Mouse (Mus musculus): ENCODE measurements around the gene Gm4353. TPM values are rescaled to one million over a fixed set of nuclear protein-coding genes. Genes with fewer than 3 reads are reported as not detected.
"Not testable (repeated sequence)": the region's sequence is repeated elsewhere in the genome, so short reads cannot be mapped to it uniquely, and the experiment has no call there.

Gm4353 gene
- 0.56 and 0.91 TPM in 2 replicates for polyA plus RNA-seq (2014; fragmentation: Nextera tagmentation; extraction: Ambion mirVana)

DNA sequence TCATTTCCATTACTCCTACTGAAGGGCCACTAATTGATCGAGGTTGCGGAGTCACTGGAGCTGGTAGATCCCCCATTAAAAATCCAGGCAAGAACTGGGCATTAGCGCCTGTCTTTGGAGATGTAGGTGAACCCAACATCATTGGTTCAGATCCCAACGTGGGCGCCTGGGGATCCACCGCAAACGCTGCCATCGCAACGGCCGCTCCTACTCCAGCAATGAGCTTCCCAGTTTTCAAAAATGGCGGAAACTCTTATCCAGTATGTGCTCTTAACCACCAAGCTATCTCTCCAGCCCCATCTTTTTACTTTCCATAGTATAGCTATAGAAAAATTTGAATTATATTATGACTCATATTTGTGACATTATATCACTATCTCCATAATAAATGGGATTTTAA is at the start of gene Gm4353:
Gm4353 (minus strand) TSS at position 270 of the 400 bp plus-strand sequence.
- H3K9ac ChIP-seq (ENCODE audit: low read length); H3K9me3 ChIP-seq (ENCODE audit: control insufficient read depth, low read length); DNase-seq (ENCODE audit: low spot score); H3K36me3 ChIP-seq (ENCODE audit: control insufficient read depth, insufficient read depth, low read length); ATAC-seq (replicated peaks; ENCODE audit: low FRiP score); H3K27ac ChIP-seq (ENCODE audit: low read depth, low read length); H3K4me3 ChIP-seq (ENCODE audit: low read depth, low read length); H3K4me2 ChIP-seq (ENCODE audit: low read depth, low read length, severe bottlenecking); H3K27me3 ChIP-seq (ENCODE audit: control insufficient read depth, insufficient read depth, low read length); H3K4me1 ChIP-seq (replicated peaks; ENCODE audit: control insufficient read depth, insufficient read depth, low read length): not testable (repeated sequence)
- 96% methylated on average over 11 of the region's 11 CpGs for WGBS

DNA sequence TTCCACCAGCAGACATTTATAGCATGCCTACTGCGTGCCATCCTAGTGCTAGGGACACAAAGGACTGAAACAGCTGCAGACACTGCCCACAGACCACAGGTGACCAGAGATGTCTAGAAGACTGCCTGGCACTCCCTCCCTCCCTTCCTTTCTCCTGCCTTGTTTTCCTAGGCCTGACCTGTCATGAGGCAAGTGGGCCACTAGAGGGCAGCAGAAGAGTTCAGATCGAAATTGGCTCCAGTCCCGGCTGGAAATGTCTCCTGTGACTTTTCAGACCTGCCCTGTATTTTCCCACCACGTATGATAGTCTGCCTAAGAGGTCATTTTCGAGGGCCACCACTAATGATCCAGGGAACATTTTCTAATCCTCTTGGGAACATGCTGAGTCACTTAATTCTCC is 47.6 kb upstream of the Gm4353 start:
- DNase-seq (ENCODE audit: low spot score) (peak; percentile 87), ATAC-seq (replicated peaks; ENCODE audit: low FRiP score) (peak; percentile 60)
- Histone ChIP-seq H3K27me3 (ENCODE audit: control insufficient read depth, insufficient read depth, low read length) (no peaks in the 10 kb centered on the region), H3K4me2 (ENCODE audit: low read depth, low read length, severe bottlenecking) (no peak overlapping the region), H3K9ac (ENCODE audit: low read length) (no peak overlapping the region), H3K27ac (ENCODE audit: low read depth, low read length) (no peak overlapping the region), H3K36me3 (ENCODE audit: control insufficient read depth, insufficient read depth, low read length) (no peaks in the 10 kb centered on the region; the same call in 1 of the 2 replicates), H3K4me1 (replicated peaks; ENCODE audit: control insufficient read depth, insufficient read depth, low read length) (no peaks in the 10 kb centered on the region; the same call in 1 of the 2 replicates), H3K4me3 (ENCODE audit: low read depth, low read length) (no peak overlapping the region), H3K9me3 (ENCODE audit: control insufficient read depth, low read length) (no peaks in the 10 kb centered on the region)
- WGBS, result 9% methylated on average over 5 of the region's 5 CpGs

DNA sequence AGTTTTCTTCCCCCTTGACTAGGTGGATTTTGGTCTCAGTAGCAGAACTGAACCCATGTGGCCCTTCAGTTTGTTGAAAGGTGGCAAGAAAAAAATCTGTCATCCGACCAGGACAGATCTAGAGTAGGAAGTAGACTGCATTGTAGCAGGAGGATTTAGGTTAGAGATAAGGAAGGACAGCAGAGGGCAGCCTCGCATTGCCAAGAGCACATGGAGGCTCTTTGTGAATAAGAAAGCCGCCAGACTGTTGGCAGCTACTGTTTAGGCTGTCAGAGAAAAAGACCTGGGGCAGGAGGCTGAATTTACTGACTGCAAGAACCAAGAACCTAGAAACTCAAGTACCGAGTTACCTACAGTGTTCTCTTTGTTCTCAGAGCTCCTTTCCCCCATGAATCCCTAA is 47.0 kb upstream of the Gm4353 start:
- DNase-seq (ENCODE audit: low spot score) (no peak), ATAC-seq (replicated peaks; ENCODE audit: low FRiP score) (no peak)
- Histone ChIP-seq H3K9me3 (ENCODE audit: control insufficient read depth, low read length) (no peaks in the 10 kb centered on the region), H3K9ac (ENCODE audit: low read length) (no peak overlapping the region), H3K4me3 (ENCODE audit: low read depth, low read length) (no peak overlapping the region), H3K36me3 (ENCODE audit: control insufficient read depth, insufficient read depth, low read length) (peaks cover 2% of the 10 kb centered on the region; the same call in 1 of the 2 replicates), H3K27me3 (ENCODE audit: control insufficient read depth, insufficient read depth, low read length) (no peaks in the 10 kb centered on the region), H3K4me2 (ENCODE audit: low read depth, low read length, severe bottlenecking) (no peak overlapping the region), H3K27ac (ENCODE audit: low read depth, low read length) (no peak overlapping the region), H3K4me1 (replicated peaks; ENCODE audit: control insufficient read depth, insufficient read depth, low read length) (no peaks in the 10 kb centered on the region; the same call in 1 of the 2 replicates)
- WGBS, result 27% methylated on average over 4 of the region's 4 CpGs

DNA sequence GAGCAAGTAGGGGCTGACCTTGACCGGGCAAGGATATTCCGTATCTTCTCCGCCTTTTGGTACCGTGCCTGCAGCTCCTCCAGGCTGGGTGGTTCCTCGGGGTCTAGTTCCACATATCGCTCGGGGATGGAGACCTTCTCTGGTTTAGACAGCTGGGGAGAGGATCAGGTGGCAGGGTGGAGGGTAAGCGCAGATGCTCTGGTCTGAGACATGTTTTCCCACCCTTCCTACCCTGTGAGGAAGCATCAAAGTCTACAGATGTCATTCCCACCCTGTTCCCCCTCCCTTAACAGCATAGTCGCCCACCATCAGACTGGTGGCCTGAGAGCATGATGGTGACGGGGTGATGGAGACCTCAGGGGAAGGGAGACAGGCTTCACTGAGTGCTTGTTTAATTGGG is 44.9 kb upstream of the Gm4353 start:
- no peak overlapping the region for H3K4me3 ChIP-seq (ENCODE audit: low read depth, low read length)
- no peaks in the 10 kb centered on the region for H3K9me3 ChIP-seq (ENCODE audit: control insufficient read depth, low read length)
- H3K4me2 ChIP-seq (ENCODE audit: low read depth, low read length, severe bottlenecking), result no peak overlapping the region
- no peak overlapping the region for H3K9ac ChIP-seq (ENCODE audit: low read length)
- H3K27ac ChIP-seq (ENCODE audit: low read depth, low read length), result no peak overlapping the region
- 92% methylated on average over 10 of the region's 10 CpGs for WGBS
- no peak for DNase-seq (ENCODE audit: low spot score)
- no peaks in the 10 kb centered on the region; the same call in 1 of the 2 replicates for H3K4me1 ChIP-seq (replicated peaks; ENCODE audit: control insufficient read depth, insufficient read depth, low read length)
- ATAC-seq (replicated peaks; ENCODE audit: low FRiP score), result no peak
- H3K36me3 ChIP-seq (ENCODE audit: control insufficient read depth, insufficient read depth, low read length), result peaks cover 2% of the 10 kb centered on the region; the same call in 1 of the 2 replicates
- H3K27me3 ChIP-seq (ENCODE audit: control insufficient read depth, insufficient read depth, low read length), result no peaks in the 10 kb centered on the region

DNA sequence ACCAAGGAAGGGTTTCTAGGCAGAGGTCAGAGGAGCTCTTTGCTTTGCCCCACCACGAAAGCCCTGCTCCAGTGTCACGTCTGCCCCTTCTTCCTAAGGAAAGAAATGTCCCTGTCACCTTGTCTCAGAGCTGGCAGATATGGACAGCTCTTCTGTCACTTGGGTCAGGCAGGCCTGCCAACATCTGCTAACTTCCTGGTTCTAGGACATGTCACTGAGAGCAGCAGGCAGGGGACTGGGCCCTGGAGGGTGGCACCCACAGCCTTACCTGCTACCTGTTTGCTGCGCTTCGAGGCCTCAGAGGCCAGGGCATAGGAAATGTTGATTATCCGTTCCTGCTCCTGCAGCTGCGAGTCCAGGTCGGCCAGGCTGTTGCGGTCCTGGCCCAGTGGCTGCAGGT is 43.9 kb upstream of the Gm4353 start:
- ATAC-seq (replicated peaks; ENCODE audit: low FRiP score), result no peak
- Histone ChIP-seq H3K4me1 (replicated peaks; ENCODE audit: control insufficient read depth, insufficient read depth, low read length) (no peaks in the 10 kb centered on the region; the same call in 1 of the 2 replicates), H3K4me2 (ENCODE audit: low read depth, low read length, severe bottlenecking) (no peak overlapping the region), H3K27me3 (ENCODE audit: control insufficient read depth, insufficient read depth, low read length) (no peaks in the 10 kb centered on the region), H3K27ac (ENCODE audit: low read depth, low read length) (no peak overlapping the region), H3K4me3 (ENCODE audit: low read depth, low read length) (no peak overlapping the region), H3K36me3 (ENCODE audit: control insufficient read depth, insufficient read depth, low read length) (peaks cover 2% of the 10 kb centered on the region; the same call in 1 of the 2 replicates), H3K9ac (ENCODE audit: low read length) (no peak overlapping the region), H3K9me3 (ENCODE audit: control insufficient read depth, low read length) (no peaks in the 10 kb centered on the region)
- 95% methylated on average over 8 of the region's 8 CpGs for WGBS
- no peak for DNase-seq (ENCODE audit: low spot score)

DNA sequence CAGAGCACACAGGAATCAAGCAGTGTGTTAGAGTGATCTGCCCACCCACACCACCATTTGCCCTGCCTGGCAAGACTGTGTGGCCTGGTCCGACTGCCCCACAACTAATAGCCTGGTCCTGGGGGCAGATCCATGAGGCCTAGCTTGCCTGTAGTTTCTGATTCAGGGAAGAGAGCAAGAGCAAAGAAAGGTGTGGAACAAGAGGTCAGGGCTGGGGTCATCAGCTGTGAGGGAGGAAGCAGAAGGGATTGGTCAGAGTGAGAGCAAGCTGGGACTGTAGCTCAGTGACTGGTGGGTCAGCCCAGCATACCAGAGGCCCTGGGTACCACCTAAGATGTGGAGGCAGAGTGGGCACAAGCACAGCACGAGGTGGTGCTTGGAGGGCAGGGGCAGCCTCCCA is 42.6 kb upstream of the Gm4353 start:
- DNase-seq (ENCODE audit: low spot score) (no peak), ATAC-seq (replicated peaks; ENCODE audit: low FRiP score) (no peak)
- Histone ChIP-seq H3K4me1 (replicated peaks; ENCODE audit: control insufficient read depth, insufficient read depth, low read length) (no peaks in the 10 kb centered on the region; the same call in 1 of the 2 replicates), H3K27ac (ENCODE audit: low read depth, low read length) (no peak overlapping the region), H3K4me3 (ENCODE audit: low read depth, low read length) (no peak overlapping the region), H3K9me3 (ENCODE audit: control insufficient read depth, low read length) (no peaks in the 10 kb centered on the region), H3K9ac (ENCODE audit: low read length) (no peak overlapping the region), H3K27me3 (ENCODE audit: control insufficient read depth, insufficient read depth, low read length) (no peaks in the 10 kb centered on the region), H3K36me3 (ENCODE audit: control insufficient read depth, insufficient read depth, low read length) (peaks cover 2% of the 10 kb centered on the region; the same call in 1 of the 2 replicates), H3K4me2 (ENCODE audit: low read depth, low read length, severe bottlenecking) (no peak overlapping the region)
- 88% methylated on average over 2 of the region's 2 CpGs for WGBS

DNA sequence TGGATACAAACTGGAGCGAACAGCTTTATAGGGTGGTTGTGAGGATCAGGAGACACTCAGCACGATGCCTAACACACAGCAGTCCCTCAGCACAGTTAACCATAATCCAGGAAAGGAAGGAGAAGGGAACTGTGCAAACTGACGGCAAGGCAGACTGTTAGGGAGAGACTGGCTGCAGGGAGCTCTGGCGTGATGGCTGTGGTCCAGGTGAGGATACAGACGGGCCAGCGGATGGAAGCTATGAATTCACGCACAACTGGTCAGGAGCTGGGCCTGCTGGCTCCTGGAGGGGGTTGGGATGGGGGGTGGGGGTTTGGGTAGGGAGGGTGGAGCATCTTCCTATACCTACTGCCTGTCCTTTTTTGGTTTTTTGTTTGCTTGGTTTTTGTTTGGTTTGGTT is 41.2 kb upstream of the Gm4353 start:
- no peak for DNase-seq (ENCODE audit: low spot score)
- no peak overlapping the region for H3K27ac ChIP-seq (ENCODE audit: low read depth, low read length)
- H3K4me2 ChIP-seq (ENCODE audit: low read depth, low read length, severe bottlenecking), result no peak overlapping the region
- H3K4me1 ChIP-seq (replicated peaks; ENCODE audit: control insufficient read depth, insufficient read depth, low read length), result peaks cover 6% of the 10 kb centered on the region
- H3K36me3 ChIP-seq (ENCODE audit: control insufficient read depth, insufficient read depth, low read length), result peaks cover 2% of the 10 kb centered on the region; the same call in 1 of the 2 replicates
- H3K4me3 ChIP-seq (ENCODE audit: low read depth, low read length), result no peak overlapping the region
- H3K9me3 ChIP-seq (ENCODE audit: control insufficient read depth, low read length), result no peaks in the 10 kb centered on the region
- WGBS, result 89% methylated on average over 7 of the region's 7 CpGs
- no peaks in the 10 kb centered on the region for H3K27me3 ChIP-seq (ENCODE audit: control insufficient read depth, insufficient read depth, low read length)
- ATAC-seq (replicated peaks; ENCODE audit: low FRiP score), result no peak
- H3K9ac ChIP-seq (ENCODE audit: low read length), result no peak overlapping the region

DNA sequence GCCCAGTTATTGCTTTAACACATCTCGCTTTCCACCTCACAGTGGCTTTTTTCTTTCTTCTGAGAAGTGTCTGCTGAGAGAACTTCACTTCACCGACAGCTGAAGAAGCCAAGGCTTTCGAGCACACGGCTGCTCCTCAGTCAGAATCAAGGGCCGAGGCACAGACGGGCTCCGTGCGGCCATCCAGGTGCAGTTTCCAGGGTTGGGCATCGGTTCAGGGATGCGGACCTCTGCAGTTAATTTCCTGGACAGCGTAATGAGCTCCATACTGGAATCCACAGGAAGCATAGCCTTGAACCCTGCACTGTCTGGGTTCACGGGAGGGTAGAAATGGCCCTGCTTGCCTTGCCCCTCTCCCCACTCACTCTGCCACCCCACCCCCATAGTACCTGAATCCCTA is 39.6 kb upstream of the Gm4353 start:
- no peaks in the 10 kb centered on the region for H3K27me3 ChIP-seq (ENCODE audit: control insufficient read depth, insufficient read depth, low read length)
- H3K36me3 ChIP-seq (ENCODE audit: control insufficient read depth, insufficient read depth, low read length), result peaks cover 2% of the 10 kb centered on the region; the same call in 1 of the 2 replicates
- no peak overlapping the region for H3K4me2 ChIP-seq (ENCODE audit: low read depth, low read length, severe bottlenecking)
- H3K4me3 ChIP-seq (ENCODE audit: low read depth, low read length), result no peak overlapping the region
- no peak overlapping the region for H3K9ac ChIP-seq (ENCODE audit: low read length)
- H3K4me1 ChIP-seq (replicated peaks; ENCODE audit: control insufficient read depth, insufficient read depth, low read length), result peaks cover 6% of the 10 kb centered on the region
- ATAC-seq (replicated peaks; ENCODE audit: low FRiP score) (no peak), DNase-seq (ENCODE audit: low spot score) (no peak)
- 91% methylated on average over 12 of the region's 12 CpGs for WGBS
- no peaks in the 10 kb centered on the region for H3K9me3 ChIP-seq (ENCODE audit: control insufficient read depth, low read length)
- no peak overlapping the region for H3K27ac ChIP-seq (ENCODE audit: low read depth, low read length)

DNA sequence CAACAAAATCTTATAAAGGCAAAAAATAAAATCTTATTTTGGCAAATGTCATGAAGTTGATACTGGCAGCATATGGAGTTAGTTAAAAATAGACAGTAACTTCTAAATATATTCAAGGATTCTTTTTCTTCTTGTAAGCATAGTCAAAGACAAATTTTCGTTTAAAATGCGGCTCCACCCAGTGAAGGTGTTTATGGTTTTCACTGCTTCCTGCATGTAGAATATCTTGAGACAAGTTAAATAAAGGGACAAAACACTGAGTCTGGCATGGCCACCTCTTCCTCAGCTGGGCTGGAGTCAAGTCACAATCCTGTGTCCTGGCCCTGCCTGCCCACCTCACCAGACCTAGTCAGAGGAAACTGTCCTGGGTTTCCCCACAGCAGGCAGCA is 39.2 kb upstream of the Gm4353 start:
- H3K4me3 ChIP-seq (ENCODE audit: low read depth, low read length), result no peak overlapping the region
- no peaks in the 10 kb centered on the region for H3K27me3 ChIP-seq (ENCODE audit: control insufficient read depth, insufficient read depth, low read length)
- H3K9me3 ChIP-seq (ENCODE audit: control insufficient read depth, low read length), result no peaks in the 10 kb centered on the region
- peaks cover 6% of the 10 kb centered on the region for H3K4me1 ChIP-seq (replicated peaks; ENCODE audit: control insufficient read depth, insufficient read depth, low read length)
- no peak overlapping the region for H3K27ac ChIP-seq (ENCODE audit: low read depth, low read length)
- DNase-seq (ENCODE audit: low spot score), result no peak
- ATAC-seq (replicated peaks; ENCODE audit: low FRiP score), result no peak
- no peak overlapping the region for H3K4me2 ChIP-seq (ENCODE audit: low read depth, low read length, severe bottlenecking)
- no peak overlapping the region for H3K9ac ChIP-seq (ENCODE audit: low read length)
- H3K36me3 ChIP-seq (ENCODE audit: control insufficient read depth, insufficient read depth, low read length), result peaks cover 2% of the 10 kb centered on the region; the same call in 1 of the 2 replicates
- 87% methylated on average over 2 of the region's 2 CpGs for WGBS
